Mouse (Mus musculus) right cerebral cortex, postnatal 4 days (tissue): ENCODE results near the gene Ppp2r2d.

Experiments used
- DNase-seq: peaks from one replicate; pipeline ENCODE4 v3.0.0-alpha.2; 2022

The Ppp2r2d gene

GRCm38 (mm10) chr7:138928456-138928855, 82.6 kb downstream of the Ppp2r2d start:
- no peak for DNase-seq
